Mouse (Mus musculus) frontal cortex, postnatal 36 days (tissue): ENCODE data around the gene Dgkz.

Experiments used
- DNase-seq, 2 experiments: peaks; one replicate each; pipeline ENCODE4 v3.0.0; 2022; ENCODE audit warnings: low spot score in 2 of 2

Gene Dgkz

DNA sequence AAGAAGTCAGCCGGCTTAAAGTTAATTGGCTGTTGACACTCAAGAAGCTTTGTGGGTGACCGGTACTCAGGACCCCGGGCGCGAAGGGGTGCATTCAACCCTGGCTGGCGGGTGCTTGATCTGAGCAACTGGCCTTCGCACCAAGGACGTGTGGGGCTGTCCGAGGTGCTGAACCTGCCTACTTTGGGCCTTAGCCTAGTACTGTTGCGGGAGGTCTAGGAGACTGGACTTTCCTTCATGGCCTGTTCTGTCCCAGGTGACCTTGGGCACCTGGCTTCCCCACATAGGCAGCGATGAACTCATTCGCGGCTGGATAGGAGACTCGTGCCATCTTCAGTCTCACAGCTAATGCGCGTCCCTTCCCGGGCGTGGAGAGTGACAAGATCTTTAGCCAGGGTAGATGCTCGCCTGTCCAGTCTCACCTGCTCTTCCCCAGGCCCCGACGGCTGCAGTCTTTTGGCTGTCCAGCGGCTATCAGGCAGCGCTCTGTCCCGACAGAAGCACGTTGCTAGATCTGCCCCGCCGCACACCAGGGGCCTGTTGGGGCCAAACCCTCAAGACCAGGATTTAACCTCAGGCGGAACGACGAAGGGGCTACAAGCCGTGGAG lies 54.4 kb downstream of the Dgkz start:
- no peak for DNase-seq

DNA sequence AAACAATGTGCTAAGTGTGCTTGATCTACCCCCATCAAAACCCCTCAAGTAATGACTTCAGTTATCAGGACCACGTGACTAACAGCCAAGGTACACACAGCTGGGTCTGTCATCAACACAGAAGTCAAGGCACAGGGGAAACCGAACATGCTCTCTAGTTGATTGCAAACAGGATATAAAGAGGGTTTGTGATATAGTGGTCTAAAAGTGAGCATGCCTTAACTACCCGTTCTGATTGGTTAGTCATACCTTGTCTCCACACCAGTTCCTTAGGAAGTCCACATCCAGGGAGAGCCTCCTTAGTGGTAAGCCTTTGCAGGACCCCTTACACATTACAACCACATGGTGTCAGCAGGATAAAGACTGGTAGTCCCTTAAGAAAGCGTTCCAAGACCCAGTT lies 55.5 kb downstream of the Dgkz start:
- no peak for DNase-seq

DNA sequence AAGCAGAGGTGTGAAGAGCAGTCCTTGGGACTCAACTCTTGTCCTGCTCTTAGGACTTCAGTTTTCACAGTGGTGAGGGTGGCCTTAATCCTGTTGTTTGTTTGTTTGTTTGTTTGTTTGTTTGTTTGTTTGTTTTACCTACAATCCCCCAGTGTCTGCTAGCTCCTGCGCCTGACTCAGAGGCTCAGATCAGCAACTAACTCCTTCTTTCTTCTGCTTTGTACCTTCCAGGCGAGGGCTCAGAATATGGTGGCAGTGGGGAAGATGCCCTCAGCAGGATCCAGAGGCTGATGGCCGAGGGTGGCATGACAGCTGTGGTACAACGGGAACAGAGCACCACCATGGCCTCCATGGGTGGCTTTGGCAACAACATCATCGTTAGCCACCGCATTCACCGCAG lies 58.6 kb downstream of the Dgkz start:
- no peak for DNase-seq

DNA sequence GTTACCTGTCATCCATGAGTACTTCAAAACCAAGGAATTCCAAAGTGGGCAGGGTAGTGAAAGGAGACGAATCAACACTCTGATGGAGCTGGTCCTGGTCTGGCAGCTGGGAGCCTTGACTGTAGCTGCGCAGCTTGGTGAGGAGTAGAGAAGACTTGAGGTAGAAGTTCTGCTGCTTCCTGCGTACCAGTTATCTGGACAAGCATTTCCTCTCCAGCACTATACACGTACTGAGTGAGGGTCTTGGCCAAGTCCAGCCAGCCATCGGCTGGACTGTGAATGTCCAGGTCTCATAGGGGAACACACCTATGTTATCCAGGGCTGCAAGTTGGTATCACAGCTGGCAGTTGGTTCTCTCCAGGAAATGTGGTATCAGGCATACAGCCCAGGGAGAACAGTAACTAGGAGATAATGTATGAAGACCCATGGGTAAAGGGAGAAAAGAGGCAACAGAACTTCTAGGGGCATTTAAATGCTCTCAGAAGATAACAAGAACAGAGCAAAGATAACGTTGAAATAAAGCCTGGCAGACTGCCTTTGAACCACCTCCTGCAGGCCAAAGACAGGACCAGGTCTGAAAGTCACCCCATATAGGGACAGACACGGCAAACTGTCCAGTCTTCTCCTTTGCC lies 59.2 kb downstream of the Dgkz start:
- DNase-seq = no peak

DNA sequence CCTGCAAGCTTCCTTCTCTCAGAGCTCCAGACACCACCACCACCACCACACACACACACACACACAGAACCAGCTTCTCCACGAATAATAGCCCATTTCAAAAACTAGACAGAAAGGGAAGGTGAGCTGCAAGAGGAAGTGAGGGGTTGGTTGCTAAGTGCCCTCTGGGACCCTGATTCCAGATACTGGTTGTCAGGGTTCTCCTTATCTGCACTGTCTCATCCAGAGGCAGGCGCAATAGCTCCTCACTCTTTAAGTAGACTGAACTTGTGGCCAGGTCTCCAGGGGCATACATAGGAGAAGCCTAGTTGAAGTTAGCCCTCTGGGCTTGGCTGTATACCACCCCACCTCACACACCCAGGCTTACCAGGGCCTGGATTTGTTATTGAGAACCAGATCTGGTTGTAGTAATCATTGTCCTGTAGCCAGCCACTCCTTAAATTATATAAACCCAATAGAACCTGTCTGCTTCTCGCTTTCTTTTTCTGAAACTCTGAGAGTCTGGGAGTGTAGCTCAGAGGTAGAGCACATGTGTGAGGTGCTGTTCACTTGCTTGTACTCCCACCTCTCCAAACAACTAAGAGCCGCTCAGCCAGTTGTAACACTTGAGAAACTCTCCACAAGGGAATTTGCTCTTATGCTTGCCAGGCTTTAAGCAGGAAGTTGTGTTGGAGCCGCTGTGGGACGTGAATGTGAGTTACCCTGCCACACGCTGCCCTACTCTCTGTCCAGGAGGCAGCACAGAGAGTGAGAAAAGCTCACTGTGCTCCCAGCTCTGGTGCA lies 62.1 kb downstream of the Dgkz start:
- no peak for DNase-seq

DNA sequence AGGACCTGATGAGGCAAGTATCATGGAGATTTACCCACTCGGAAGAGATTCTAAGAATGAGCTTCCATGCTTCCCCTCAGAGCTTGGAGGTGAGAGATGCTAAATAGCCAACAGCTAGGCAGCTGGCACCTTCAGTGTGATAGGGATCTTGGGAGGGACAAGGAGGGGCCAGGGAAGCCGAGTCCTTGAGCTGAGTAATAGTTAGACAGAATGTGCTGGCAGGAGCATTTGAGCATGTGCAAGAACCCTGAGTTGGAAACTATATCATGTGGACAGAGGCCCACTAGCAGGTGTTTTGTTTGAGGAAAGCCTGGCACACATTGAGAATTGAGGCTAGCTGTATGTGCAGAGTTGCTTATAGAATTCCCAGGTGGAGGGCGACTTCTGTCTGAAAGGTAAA lies 63.0 kb downstream of the Dgkz start:
- DNase-seq = no peak

DNA sequence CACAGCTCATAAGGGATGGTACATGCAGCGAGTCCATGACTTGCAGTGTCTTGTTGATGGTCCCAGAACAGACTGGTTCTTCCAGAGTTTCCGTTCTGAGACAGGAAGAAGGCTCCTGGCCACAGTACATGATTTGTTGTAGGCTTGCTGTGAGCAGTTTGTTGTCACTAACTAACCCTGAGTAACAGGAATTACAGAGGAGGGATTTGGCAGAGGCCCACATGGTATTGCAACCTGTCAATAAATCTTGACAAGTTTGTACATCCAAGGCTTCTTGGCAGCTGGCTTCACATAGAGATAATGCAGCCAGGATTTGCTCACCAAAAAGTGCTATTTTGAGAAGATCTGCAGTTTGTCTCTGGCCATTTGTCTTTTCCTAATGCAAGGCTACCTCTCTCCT lies 69.5 kb downstream of the Dgkz start:
- DNase-seq = no peak

DNA sequence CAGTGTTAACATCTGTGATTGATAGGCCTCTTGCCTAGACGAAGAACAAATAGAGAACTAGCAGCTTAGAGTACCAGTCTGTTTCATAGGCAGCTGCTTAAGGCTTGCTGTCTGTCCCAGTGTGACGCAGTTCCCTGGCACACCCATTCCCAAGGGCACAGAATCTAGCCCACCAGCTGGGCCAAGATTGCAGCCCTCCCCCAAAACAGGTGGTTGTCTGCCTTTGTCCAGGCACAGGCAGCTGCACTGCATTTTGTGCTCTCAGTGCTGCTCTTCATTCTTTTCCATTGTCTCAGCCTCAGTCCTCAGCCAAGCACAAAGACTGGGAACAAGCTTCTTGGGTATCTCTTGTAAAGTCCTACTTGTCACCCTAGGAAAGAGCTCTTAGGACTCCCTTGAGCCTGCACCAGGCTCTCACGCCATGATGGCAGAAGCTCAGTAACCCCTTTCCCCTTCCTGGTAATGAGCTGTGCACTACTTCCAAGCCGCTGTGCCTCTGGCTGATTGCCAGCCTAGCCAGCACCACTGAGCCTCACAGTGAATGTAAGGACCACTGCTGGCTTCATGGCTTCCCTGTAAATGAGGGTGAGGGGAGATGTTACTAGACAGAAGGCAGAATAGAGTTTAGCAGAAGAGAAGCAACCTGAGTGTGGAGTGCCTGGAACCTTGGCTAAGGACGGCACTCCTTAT lies 70.9 kb downstream of the Dgkz start:
- peak in 1 of 2 experiments; percentile 40 for DNase-seq

DNA sequence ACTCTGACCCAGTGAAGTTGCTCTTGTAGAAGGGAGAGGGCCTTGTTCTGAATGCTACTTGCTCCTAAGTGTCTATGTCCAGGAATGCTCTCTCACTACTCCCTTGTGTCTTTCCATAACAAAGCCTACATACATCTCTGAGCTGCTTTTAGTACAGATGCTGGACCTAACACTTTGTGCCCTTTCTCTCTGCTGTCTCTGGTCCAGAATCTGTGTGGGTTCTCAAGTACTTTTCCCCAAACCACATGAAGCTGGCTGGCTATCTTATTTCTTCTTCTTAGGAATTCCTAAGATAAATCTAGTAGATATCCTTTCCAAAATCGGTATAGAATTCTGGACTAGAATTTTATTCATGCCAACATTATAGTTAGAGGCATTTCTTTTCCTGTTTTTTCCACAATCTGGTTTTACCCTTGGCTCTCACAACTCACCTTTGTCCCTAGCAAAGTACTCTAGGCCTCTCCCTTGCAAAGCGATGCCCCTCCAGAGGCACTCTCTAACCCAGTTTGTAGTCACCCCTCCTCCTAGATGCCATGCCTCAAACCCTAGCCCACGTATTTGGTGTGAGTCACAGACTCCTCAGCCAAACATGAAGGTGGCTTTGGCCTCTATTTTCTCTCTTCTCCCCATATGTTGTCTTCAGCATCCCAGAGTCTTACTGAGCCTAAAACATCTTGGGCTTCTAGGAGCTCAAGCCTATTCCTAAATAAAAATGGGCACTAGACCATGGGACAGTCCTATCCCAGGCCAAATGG lies 72.3 kb downstream of the Dgkz start:
- peak; percentile 32 to 56 for DNase-seq

DNA sequence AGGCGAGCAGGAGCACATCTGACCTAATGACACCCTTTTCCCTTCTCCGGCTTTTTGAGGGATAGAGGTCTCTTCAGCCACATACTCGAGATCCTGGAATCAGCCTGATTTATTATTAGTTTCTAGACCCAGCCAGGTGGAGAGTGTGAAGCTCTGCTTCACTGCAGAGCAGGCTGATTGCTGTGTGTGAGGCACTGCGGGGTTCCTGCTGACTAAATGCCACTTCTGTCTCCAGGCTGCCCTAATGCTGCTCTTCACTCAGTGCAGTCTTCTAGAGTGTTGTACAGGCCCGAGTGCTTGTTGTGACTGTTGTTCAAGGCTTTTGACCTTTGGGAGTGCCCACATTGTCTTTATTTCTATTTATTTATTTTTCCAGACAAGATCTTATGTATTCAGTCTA lies 73.3 kb downstream of the Dgkz start:
- no peak for DNase-seq

DNA sequence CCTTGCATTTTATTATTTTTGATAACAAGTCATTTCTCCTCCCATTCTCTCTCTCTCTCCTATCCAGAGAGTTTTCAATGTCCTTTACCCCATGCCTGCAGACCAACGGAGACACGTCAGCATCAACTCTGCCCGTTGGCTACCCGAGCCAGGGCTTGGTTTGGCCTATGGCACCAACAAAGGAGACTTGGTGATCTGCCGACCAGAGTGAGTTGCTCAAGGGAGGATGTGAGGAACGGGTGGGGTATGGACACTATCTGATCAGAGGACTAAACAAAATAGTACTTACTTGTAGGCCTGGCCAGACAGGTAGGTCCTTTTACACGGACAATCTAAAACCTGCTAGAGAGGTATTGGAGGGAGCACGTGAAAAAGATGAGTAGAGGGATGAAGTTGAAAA lies 75.2 kb downstream of the Dgkz start:
- no peak for DNase-seq

DNA sequence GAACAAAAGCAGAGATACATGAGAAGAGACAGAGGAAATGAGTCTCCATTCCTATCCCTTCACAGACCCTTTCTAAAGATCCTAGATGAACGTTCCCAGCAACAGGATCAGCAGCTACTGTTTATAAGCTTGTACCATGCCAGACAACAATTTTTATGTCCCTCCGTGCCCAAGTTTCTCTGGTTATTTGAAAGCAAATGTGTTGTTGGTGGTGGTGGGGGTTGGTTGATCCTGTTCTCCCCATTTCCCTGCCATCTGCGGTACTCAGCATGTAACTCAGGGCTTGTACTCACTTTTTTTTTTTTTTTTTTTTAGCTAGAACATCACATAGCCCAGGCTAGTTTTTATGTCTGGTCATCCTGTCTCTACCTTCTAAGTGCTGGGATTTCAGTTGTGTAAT lies 76.5 kb downstream of the Dgkz start:
- DNase-seq = no peak

DNA sequence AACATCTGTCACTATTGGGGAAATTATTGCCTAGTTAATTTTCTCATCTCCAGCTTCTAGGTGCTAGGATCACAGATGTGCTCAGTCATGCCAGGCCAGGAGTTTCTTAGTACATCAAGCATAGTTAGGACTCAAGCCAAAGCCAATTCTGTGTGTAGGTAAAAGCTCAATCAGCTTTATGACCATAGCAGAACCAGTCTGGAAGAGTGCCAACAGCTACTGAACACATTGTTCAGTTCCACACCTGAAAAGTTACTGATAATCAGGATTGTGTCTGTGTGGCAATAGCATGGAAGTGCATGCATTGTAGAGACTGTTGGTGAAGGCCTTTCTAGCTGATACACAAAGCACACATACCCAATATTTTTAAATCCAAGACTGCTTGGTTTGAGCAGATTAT lies 77.7 kb downstream of the Dgkz start:
- no peak for DNase-seq

DNA sequence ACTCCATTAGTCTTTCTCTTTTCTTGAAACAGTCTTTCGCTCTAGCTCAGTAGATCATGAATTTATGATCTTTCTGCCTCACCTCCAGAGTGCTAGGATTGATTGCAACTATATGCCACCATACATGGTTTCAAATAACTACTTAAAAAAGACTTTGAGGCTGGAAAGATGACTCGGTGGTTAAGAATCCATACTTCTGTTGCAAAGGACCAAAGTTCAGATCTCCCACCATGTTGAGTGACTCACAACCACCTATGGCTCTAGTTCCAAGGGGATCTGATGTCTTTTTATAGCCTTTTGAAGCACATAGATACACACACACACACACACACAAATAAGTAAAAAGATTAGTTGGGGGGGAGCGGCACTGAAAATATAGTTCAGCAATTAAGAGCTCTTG lies 80.3 kb downstream of the Dgkz start:
- no peak for DNase-seq

DNA sequence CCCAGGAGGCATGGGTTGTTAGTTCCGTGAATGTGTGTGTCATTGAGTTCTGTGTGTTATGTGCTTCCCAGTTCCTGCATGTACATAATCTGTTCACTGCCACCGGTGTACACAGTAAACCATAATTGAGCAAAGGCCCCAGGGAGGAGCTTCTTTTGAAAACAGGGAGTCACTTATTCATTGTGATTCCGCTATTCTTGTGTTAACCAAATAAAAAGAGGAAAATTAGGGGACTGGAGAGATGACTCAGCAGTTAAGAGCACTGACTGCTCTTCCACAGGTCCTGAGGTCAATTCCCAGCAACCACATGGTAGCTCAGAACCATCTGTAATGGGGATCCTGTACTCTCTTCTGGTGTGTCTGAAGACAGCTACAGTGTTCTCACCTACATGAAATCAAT lies 80.9 kb downstream of the Dgkz start:
- DNase-seq = no peak

DNA sequence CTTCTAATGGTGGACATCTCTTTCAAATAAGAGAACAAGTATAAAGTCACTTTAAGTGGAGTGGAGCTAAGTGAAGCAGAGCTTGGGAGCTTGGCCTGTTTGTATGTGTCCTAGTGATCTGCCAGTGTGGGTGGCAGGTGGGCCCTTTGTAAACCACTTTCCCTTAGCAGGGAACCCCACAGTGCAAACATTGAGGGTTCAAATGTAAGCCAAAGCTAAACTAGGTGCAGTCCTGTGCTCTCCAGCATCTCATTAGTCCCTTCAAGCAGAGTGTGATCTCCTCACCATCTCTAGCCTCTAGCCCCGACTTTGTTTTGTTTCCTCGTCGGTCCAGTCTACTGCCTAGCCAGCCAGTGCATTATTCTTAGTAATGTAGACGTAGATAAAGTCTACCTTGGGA lies 91.0 kb downstream of the Dgkz start:
- no peak for DNase-seq

DNA sequence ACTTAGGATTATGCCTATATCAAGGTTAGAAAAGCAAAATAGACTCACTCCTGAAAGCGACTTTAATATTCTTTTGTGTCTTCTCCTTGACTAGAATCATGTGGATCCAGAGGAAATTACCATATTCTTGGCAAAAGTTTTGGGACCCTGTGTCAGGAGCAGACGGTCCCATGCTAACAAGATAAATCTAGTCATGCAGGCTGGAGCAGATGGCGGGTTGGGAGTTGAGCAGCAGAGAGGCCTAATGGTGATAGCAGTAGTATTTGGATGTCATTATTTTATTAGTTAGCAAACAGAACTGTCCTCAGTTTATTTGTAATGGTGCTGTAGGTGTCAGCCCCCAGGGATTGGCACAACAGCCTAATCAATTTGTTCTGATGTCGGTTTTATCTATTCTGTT lies 91.7 kb downstream of the Dgkz start:
- no peak for DNase-seq
